Mouse (Mus musculus) layer of hippocampus, adult 8-10 months (tissue): Measurements from ENCODE around the gene Wdr38. TPM values are rescaled to one million over a fixed set of nuclear protein-coding genes. Genes with fewer than 3 reads are reported as not detected.

Experiments used
- DNase-seq, 2 experiments: peaks; one replicate each; pipeline ENCODE4 v3.0.0; 2022; ENCODE audit warnings: low spot score in 2 of 2
- total RNA-seq, 4 experiments: library from RNA; stranded (reverse); gene quantifications; 2 replicates each; pipeline ENCODE4 v1.2.4; 2022

The Wdr38 gene
- total RNA-seq, 4 experiments from 2014 or later: 0.45 to 0.83 (median 0.71) TPM

DNA sequence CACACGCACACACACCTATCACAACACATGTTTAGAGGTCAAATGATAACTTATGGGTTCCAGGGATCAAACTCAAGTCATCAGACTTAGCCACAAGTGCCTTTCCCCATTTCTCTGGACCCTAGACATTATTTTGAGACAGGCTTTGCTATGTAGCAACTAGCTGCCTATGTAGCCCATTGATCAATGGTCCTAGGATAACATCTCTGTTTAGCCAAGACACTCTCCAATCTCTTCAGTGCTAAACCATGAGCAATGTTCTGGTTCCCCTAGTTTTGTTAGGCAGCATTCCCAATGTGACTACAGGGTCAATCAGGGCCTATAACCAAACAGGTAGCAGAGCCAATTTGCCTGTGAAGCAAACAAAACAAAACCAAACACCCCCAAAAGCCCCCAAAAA is 51.2 kb downstream of the Wdr38 start:
- no peak for DNase-seq

Other genes with a start within 250 kb of the Wdr38 start
- 1 to 10 TPM; 5.7 to 9.2 (median 7.7) TPM for gene Nr6a1, start 69.8 kb upstream of the Wdr38 start, total RNA-seq
- 1 to 10 TPM; 1.7 to 1.9 (median 1.8) TPM for gene Olfml2a, start 65.5 kb upstream of the Wdr38 start, total RNA-seq
- 10 to 100 TPM; 83.2 to 99.9 (median 93.0) TPM for gene Arpc5l, start 7.9 kb downstream of the Wdr38 start, total RNA-seq
- 100 to 1,000 TPM; 217 to 315 (median 252) TPM for gene Rpl35, start 8.1 kb downstream of the Wdr38 start, total RNA-seq
- 10 to 100 TPM; 27.3 to 44.0 (median 35.9) TPM for gene Golga1, start 68.1 kb downstream of the Wdr38 start, total RNA-seq
- 10 to 100 TPM; 50.6 to 68.0 (median 56.8) TPM for gene Scai, start 193.3 kb downstream of the Wdr38 start, total RNA-seq
- 10 to 100 TPM; 58.4 to 74.2 (median 63.1) TPM for gene Ppp6c, start 229.0 kb downstream of the Wdr38 start, total RNA-seq